Mouse (Mus musculus) liver, adult 2 months (tissue): ENCODE results near the gene Wrb. TPM values are rescaled to one million over a fixed set of nuclear protein-coding genes. Genes with fewer than 3 reads are reported as not detected.

Experiments used
- DNase-seq: peaks from one replicate; pipeline ENCODE4 v3.0.0-alpha.2; 2011; ENCODE audit warnings: low read depth, low spot score; ENCODE audit errors: extremely low read depth
- H3K27ac ChIP-seq: fragments of 200-500 bp; replicated peaks from 2 replicates; pipeline ENCODE4 v1.5.1; 2012; ENCODE audit warnings: low read depth, mild to moderate bottlenecking, control low read depth, inconsistent platforms, low read length; ENCODE audit not compliant: insufficient read depth
- H3K27me3 ChIP-seq: fragments of 200-500 bp; 2 replicates; pipeline ENCODE4 v1.6.1; 2012; ENCODE audit warnings: mild to moderate bottlenecking, moderate library complexity, low read length, inconsistent platforms; ENCODE audit not compliant: control insufficient read depth, insufficient read depth
- H3K36me3 ChIP-seq: fragments of 200-500 bp; 2 replicates; pipeline ENCODE4 v1.6.1; 2012; ENCODE audit warnings: low read length, inconsistent platforms; ENCODE audit not compliant: control insufficient read depth, insufficient read depth
- H3K4me1 ChIP-seq: fragments of 200-500 bp; 2 replicates; pipeline ENCODE4 v1.6.1; 2011; ENCODE audit warnings: low read length; ENCODE audit not compliant: control insufficient read depth, insufficient read depth
- H3K4me3 ChIP-seq: fragments of 200-500 bp; 2 replicates; pipeline ENCODE4 v1.5.1; 2011; ENCODE audit warnings: low read depth, mild to moderate bottlenecking, control low read depth, low read length, moderate library complexity; ENCODE audit not compliant: insufficient read depth
- H3K79me2 ChIP-seq: fragments of 200-500 bp; 2 replicates; pipeline ENCODE4 v1.6.1; 2012; ENCODE audit warnings: inconsistent platforms, mild to moderate bottlenecking, low read length, moderate library complexity; ENCODE audit not compliant: control insufficient read depth, insufficient read depth
- H3K9ac ChIP-seq: fragments of 200-500 bp; 2 replicates; pipeline ENCODE4 v1.6.1; 2012; ENCODE audit warnings: low read depth, mild to moderate bottlenecking, control low read depth, inconsistent platforms, low read length
- CTCF ChIP-seq: fragments of 200-500 bp; IDR thresholded peaks from 2 replicates; pipeline ENCODE4 v1.5.1; 2011; ENCODE audit warnings: low read depth, low read length, control low read depth
- POLR2A ChIP-seq: fragments of 200-500 bp; IDR thresholded peaks from 2 replicates; pipeline ENCODE4 v1.6.1; 2011; ENCODE audit warnings: low read length, control low read depth; ENCODE audit not compliant: insufficient read depth; ENCODE audit errors: extremely low read depth
- WGBS: fragments of 180-500 bp; shearing (Covaris S2); methylation state at CpG from one replicate; pipeline ENCODE4 v1.1.7; 2018; 5-methylcytosine and 5-hydroxymethylcytosine counted together
- polyA plus RNA-seq: library from polyadenylated mRNA; depleted of rRNA; stranded (reverse); fragments of >200 nt; gene quantifications from 2 replicates; pipeline ENCODE4 v1.2.3, GENCODE M21; 2012
- total RNA-seq: library from RNA; depleted of rRNA; stranded (reverse); fragments of >200 nt; gene quantifications from 2 replicates; pipeline ENCODE4 v1.2.3, GENCODE M21; 2014

Wrb gene
- total and polyA plus RNA-seq, 2 experiments, result 4.6 to 14.0 TPM

DNA sequence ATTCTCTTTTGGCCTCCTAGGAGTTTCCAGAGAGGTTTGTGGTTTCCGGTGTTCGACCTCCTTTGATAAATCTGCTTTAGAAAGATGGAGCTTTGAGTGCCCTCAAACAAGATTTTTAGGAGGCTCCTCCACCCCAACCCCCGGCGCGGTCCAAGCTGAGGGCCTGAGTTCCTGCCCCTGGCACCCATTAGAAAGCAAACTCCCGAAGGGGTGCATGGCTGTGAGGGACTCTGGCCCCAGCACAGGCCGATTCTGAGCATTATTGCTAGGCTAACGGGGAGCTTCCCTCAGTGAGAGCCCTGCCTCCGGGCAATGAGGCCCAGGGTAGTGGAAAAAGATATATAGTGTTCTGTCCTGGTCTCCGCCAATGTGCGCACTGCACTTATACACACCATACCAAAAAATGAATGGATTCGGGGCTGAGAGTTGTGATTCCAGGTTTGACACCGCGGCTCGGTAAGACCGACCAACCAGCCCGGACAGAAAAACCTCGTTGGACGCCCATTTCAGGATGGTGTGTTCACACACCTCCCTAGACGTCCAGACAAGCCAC is 14.7 kb downstream of the Wrb start:
- WGBS, result 89% methylated on average over 20 of the region's 20 CpGs
- Histone ChIP-seq H3K4me1 (no peaks in the 10 kb centered on the region), H3K36me3 (no peaks in the 10 kb centered on the region), H3K9ac (no peak overlapping the region; the same call in 1 of the 2 replicates), H3K27ac (no peak overlapping the region), H3K27me3 (peaks cover 3% of the 10 kb centered on the region; the same call in 1 of the 2 replicates), H3K79me2 (no peaks in the 10 kb centered on the region), H3K4me3 (no peak overlapping the region)
- TF ChIP-seq POLR2A (no peak), CTCF (no peak)
- no peak for DNase-seq

DNA sequence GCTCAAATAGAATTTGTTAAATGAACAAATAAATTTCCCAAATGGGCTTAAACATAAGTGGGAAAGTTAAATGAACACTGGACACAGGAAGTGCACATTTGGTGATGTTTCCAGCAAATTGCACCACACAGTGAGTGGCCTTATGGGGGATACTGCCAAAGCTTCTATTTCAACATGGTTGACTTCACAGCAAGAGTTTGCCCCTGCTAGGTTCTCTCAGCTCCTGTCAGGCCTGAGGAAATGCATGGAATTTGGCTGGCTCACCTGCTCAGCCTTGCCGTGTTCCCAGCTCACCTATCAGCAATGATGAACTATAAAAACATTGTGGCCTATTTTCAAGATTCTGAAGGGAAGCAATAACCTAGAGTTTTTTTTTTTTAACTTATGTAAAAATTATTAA is 15.7 kb downstream of the Wrb start:
- H3K27me3 ChIP-seq, result peaks cover 3% of the 10 kb centered on the region; the same call in 1 of the 2 replicates
- H3K4me1 ChIP-seq, result no peaks in the 10 kb centered on the region
- no peaks in the 10 kb centered on the region for H3K79me2 ChIP-seq
- no peak for DNase-seq
- no peak for TF ChIP-seq CTCF
- TF ChIP-seq POLR2A, result no peak
- no peak overlapping the region for H3K27ac ChIP-seq
- H3K9ac ChIP-seq, result no peak overlapping the region
- H3K36me3 ChIP-seq, result no peaks in the 10 kb centered on the region
- no peak overlapping the region for H3K4me3 ChIP-seq
- 95% methylated on average over 1 of the region's 1 CpGs for WGBS

- Histone ChIP-seq H3K4me3 (no peak overlapping the region), H3K4me1 (no peaks in the 10 kb centered on the region), H3K9ac (no peak overlapping the region), H3K27ac (no peak overlapping the region), H3K36me3 (no peaks in the 10 kb centered on the region), H3K79me2 (no peaks in the 10 kb centered on the region), H3K27me3 (peaks cover 3% of the 10 kb centered on the region; the same call in 1 of the 2 replicates)
- no peak for DNase-seq
- no peak for TF ChIP-seq POLR2A
- no peak for TF ChIP-seq CTCF
- WGBS, result 90% methylated on average over 4 of the region's 4 CpGs
These were observed 16.1 kb downstream of the Wrb start for GRCm38 (mm10) chr16:96161336-96161735.

GRCm38 (mm10) chr16:96165723-96166264 is 20.6 kb downstream of the Wrb start:
- no peak for DNase-seq
- H3K9ac ChIP-seq, result no peak overlapping the region
- no peaks in the 10 kb centered on the region for H3K36me3 ChIP-seq
- no peaks in the 10 kb centered on the region for H3K4me1 ChIP-seq
- WGBS, result 77% methylated on average over 4 of the region's 4 CpGs
- H3K4me3 ChIP-seq, result no peak overlapping the region
- TF ChIP-seq CTCF (no peak), POLR2A (no peak)
- no peaks in the 10 kb centered on the region for H3K27me3 ChIP-seq
- no peak overlapping the region for H3K27ac ChIP-seq
- no peaks in the 10 kb centered on the region for H3K79me2 ChIP-seq

GRCm38 (mm10) chr16:96168837-96169236 is 23.6 kb downstream of the Wrb start:
- H3K4me1 ChIP-seq, result no peaks in the 10 kb centered on the region
- H3K27ac ChIP-seq, result no peak overlapping the region
- H3K9ac ChIP-seq, result no peak overlapping the region
- TF ChIP-seq POLR2A, result no peak
- 88% methylated on average over 4 of the region's 4 CpGs for WGBS
- H3K79me2 ChIP-seq, result no peaks in the 10 kb centered on the region
- no peak overlapping the region for H3K4me3 ChIP-seq
- H3K27me3 ChIP-seq, result no peaks in the 10 kb centered on the region
- no peaks in the 10 kb centered on the region for H3K36me3 ChIP-seq
- DNase-seq, result no peak

GRCm38 (mm10) chr16:96173648-96174047 is 28.4 kb downstream of the Wrb start:
- no peaks in the 10 kb centered on the region for H3K36me3 ChIP-seq
- no peak overlapping the region for H3K4me3 ChIP-seq
- H3K4me1 ChIP-seq, result no peaks in the 10 kb centered on the region
- no peak for DNase-seq
- no peak overlapping the region for H3K27ac ChIP-seq
- H3K27me3 ChIP-seq, result no peaks in the 10 kb centered on the region
- TF ChIP-seq POLR2A, result no peak
- no peak for TF ChIP-seq CTCF
- no peaks in the 10 kb centered on the region for H3K79me2 ChIP-seq
- H3K9ac ChIP-seq, result no peak overlapping the region
- 88% methylated on average over 8 of the region's 8 CpGs for WGBS
